Mouse (Mus musculus): Measurements from ENCODE around the gene Smok3a.
"Not testable (repeated sequence)": the region's sequence is repeated elsewhere in the genome, so short reads cannot be mapped to it uniquely, and the experiment has no call there.

Smok3a gene

GRCm38 (mm10) chr5:138020961-138021479, at the start of gene Smok3a, which contains the start of gene Smok3b:
TSS of gene Smok3a (plus strand) at chr5:138021261.
TSS of gene Smok3b (plus strand) at chr5:138021429.
- not testable (repeated sequence) for DNase-seq (ENCODE audit: low read depth, low spot score)

DNA sequence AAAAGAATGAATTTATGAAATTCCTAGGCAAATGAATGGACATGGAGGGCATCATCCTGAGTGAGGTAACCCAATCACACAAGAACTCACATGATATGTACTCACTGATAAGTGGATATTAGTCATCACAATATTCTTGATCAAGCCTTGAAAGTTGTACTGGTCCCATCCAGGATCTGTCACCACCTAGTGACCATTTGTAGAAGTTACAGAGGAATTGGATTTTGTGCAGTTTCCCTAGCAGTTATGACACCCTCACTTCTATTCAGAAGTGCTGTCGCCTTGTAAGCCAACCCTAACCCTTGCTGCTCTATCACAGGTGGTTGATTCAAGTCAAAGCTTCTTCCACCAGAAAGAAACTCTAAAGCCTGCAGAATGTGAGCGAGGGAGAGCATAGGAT, 47.9 kb upstream of the Smok3a start:
- DNase-seq (ENCODE audit: low read depth, low spot score), result no peak

- DNase-seq (ENCODE audit: low read depth, low spot score), result no peak
Measured at GRCm38 (mm10) chr5:137973738-137974137, 47.3 kb upstream of the Smok3a start.

DNA sequence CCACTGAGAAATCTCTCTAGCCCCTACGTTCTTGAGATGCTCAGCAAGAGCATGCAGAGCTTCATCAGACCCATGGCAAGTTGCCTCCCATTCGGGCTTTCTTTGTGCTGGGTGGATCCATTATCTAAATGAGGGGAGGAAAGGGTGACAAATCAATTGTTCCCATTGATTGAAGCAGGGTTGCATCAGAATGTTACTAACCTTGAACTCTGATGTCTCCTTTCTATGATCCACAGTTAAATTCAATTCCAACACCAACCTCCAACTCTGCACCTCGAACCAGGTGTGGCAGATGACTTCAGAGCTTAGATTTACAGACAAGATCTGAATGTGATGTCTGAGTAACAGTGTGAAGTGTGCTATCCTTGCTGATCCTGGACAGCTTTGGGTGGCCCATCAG, 46.3 kb upstream of the Smok3a start:
- no peak for DNase-seq (ENCODE audit: low read depth, low spot score)

DNA sequence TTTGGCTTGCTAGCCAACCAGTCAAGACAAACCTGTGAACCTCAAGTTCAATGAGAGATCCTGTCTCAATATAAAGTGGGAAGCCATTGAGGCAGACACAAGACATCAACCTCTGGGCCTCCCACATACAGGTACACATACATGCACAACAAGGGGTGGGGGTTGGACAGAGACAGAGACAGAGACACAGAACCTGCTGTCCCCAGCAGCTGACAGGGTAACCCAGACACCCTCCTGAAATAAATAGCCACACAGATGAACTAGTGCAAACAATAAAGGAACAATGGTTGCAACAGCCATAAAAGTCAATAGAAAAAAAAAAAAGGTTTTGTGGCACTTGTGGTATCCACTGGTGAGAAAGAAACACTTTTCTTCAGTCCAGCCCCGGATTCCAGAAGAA, 45.6 kb upstream of the Smok3a start:
- DNase-seq (ENCODE audit: low read depth, low spot score), result no peak

DNA sequence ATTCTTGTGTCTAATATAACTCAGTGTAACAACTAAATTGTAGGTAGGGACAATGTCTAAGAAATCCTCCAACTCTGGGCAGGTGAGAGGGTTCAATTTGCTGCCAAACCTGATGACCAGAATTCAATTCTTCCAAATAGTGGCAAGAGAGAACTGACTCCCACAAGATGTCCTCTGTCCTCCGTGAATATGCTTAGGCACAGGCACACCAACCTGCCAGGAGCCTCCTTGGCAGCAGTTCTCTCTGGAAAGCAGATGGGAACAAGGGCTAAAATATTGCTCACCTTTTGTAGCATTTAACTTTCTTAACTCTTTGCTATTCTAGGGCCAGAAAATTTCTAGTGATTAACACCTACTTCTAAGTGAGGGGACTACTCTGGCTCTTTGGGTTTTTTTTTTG, 43.8 kb upstream of the Smok3a start:
- DNase-seq (ENCODE audit: low read depth, low spot score), result no peak

- no peak for DNase-seq (ENCODE audit: low read depth, low spot score)
Measured at GRCm38 (mm10) chr5:137979081-137979480, 42.0 kb upstream of the Smok3a start.

- no peak for DNase-seq (ENCODE audit: low read depth, low spot score)
Measured at GRCm38 (mm10) chr5:137981300-137981699, 39.8 kb upstream of the Smok3a start, which contains the start of gene Azgp1. TSS of gene Azgp1 (plus strand) at chr5:137981520.

GRCm38 (mm10) chr5:137986351-137986750, 34.7 kb upstream of the Smok3a start:
- DNase-seq (ENCODE audit: low read depth, low spot score), result no peak

GRCm38 (mm10) chr5:138009437-138009836, 11.6 kb upstream of the Smok3a start:
- no peak for DNase-seq (ENCODE audit: low read depth, low spot score)

DNA sequence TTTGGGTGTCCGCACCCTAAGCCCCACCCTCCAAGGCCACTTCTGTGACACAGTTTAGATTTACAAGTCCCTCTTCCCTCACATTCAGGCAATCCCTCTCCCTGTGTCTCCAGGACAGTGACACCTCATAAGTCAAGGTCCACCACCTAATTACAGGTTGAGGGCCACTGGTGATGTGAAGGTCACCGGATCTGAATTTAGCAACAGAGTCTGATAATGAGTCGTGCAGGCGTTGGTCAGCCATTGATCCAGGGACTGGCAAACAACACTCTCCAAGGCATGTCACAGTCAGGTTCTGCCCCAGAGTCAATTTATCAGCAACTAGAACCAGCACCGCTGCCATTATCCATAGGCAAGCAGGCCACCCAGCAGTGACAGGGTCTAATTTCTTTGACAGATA, 8.7 kb upstream of the Smok3a start:
- no peak for DNase-seq (ENCODE audit: low read depth, low spot score)

DNA sequence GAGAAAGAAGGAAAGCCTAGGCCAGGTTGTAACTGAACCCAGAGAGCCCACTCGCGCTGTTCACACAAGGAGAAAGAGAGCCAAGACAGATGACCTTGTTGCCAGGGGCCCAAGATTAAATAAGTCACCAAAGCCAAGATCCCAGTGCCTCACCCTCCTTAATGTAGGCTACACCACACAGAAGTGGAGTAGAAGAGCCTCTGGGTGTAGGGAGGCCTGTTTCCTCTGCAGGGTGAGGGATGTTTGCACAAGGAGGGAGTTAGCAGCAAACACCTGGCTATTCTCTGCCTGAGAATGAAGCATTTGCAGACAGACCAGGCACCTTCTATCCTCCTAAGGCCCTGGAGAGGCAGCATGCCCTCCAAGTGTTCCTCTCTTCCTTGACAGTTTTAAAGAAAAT, 4.5 kb upstream of the Smok3a start:
- no peak for DNase-seq (ENCODE audit: low read depth, low spot score)

DNA sequence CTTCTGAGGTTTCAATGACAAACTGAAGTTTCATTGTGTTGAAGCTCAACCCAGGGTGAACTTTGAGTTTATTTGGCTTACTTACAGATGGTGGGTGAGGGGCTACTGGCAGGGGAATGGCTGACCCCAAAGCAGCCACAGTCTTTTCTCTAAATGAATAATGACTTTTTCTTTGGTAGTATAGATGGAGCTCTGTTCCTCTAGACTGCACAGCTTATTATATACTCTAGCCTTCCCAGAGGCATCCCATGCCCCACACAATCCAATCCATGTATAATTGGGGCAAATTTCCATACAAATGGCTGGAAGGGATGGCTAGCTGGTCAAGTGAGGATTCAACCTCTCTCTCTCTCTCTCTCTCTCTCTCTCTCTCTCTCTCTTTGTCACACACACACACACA, 4.1 kb upstream of the Smok3a start:
- DNase-seq (ENCODE audit: low read depth, low spot score), result no peak

- not testable (repeated sequence) for DNase-seq (ENCODE audit: low read depth, low spot score)
Measured at GRCm38 (mm10) chr5:138019577-138019976, 1.5 kb upstream of the Smok3a start.

GRCm38 (mm10) chr5:138052894-138053293, 31.8 kb downstream of the Smok3a start, which contains the start of gene Smok3c:
TSS of gene Smok3c (plus strand) at chr5:138053194.
- not testable (repeated sequence) for DNase-seq (ENCODE audit: low read depth, low spot score)

DNA sequence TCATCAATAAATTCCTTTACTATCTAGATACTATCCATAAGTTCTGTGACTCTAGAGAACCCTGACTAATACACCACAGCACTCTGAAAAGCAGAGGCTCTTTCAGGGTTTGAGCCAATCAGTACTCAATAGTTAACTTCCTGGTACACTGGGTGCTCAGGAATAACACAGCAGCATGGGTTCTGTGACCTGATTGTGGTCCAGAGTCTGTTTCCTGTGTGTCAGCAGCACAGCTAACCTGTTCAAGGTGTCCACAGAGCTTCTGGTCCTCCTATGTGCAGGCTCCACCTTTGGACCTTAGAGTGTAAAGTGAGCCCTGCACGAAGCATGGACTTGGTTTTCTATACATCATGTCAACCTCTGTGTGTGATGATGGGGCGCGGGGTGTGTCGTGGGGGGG, 52.7 kb downstream of the Smok3a start:
- no peak for DNase-seq (ENCODE audit: low read depth, low spot score)

GRCm38 (mm10) chr5:138075684-138076083, 54.6 kb downstream of the Smok3a start:
- DNase-seq (ENCODE audit: low read depth, low spot score), result no peak

DNA sequence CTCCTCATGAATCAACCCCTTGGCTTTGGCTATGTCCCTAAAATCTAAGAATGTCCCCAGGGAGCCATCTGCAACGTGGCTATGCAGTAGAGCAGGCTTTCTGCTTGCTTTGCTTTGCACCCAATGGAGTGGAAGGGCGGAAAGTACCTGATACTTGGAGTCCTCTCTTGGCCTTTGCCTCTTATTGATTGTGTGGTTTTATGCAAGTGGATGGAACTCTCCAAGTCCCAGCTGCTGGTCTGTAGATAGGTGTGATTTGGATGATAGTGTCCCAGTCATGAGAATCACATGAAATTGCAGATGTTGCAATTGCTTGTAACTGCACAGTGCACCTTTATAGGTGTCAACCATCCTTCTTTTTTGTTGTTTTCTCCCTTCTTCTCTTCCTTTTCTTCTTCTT, 55.1 kb downstream of the Smok3a start:
- DNase-seq (ENCODE audit: low read depth, low spot score), result no peak

DNA sequence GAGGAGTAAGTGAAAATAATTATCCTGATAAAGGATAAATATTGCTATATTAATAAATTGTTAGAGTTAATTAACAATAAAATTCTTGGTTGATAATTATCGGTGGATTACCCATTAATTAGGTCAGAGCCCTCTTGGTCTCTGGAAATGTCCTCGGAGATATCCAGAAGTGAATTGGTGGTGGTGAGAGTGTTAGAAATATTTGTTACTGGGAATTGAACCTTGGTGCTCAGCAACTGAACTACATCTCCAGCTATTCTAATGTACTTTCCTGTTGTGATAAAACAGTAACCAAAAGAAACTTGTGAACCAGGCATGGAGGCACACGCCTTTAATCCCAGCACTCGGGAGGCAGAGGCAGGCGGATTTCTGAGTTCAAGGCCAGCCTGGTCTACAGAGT, 59.4 kb downstream of the Smok3a start:
- DNase-seq (ENCODE audit: low read depth, low spot score), result no peak

GRCm38 (mm10) chr5:138081446-138081845, 60.4 kb downstream of the Smok3a start:
- DNase-seq (ENCODE audit: low read depth, low spot score), result no peak

DNA sequence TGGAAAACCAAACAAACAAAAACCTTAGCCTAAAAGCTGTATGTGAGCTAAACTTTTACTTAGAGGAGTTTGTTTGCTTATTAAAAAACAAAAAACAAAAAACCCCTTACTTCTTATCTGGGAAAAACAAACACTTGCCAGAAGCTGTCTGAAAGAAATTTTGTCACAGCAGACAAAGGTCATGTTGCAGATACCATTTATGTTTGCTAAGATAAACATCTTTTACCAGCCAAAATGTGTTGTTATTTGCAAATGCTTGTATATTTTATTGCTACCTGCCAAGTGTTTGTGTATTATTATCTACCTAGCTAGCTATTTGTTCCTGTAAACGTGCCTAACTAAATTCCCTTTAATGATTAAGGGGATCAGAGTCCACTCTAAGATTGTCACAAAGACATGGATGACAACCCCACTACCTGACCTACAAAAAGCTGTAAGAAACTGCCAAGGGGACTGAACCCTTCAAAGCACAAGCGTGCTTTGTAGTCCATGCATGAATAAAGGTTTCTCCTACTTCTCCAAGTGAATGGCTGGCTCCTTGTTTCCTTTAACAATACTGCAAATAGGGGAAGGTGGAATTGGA, 62.3 kb downstream of the Smok3a start:
- DNase-seq (ENCODE audit: low read depth, low spot score), result no peak

DNA sequence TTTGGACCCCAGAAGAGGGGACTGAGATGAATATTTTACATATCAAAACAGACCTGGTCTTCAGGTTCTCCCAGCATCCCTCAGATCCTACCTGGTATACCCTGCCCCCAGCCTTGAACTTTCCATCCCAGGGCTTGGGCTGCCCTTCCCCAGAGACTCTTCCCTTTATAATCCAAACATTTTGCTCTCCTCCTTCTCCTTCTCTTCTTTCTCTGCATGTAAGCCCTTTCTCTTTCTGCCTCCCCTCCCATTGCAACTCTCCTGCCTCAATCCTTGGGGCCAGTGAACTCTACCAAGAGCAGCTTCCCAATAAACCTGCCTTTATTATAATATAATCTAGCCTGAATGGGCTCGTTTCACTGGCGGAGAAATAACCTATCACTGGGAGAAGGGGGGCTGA, 62.9 kb downstream of the Smok3a start:
- no peak for DNase-seq (ENCODE audit: low read depth, low spot score)
